Comparison of ENCODE assay signal across 19 mouse cellular contexts in the genomic region with DNA sequence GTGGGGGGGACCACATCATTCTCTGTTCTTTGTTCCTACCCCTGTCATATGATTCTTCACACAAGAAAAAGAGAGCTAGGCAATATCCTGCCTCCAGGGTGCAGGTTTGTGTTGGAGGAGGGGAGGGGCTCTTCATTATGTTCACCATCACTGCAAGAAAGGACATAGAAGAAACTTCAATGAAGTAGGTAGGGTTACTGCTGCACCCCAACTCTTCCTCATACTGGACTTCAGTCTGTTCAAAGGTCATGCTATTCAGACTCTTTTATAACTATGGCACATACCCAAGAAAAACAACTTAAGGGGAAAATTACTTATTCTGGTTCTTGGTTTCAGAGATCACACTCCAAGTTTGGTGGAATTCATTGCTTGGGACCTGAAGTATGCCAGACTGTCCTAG.
"Had no signal": no experiment of that assay in that cellular context is flagged by ENCODE, and none has a peak within 500 bp of the region (broad histone marks: within the 10 kb centered on the region; RNA-seq: fewer than 3 reads in every experiment).

No protein-coding gene starts in this region.

- H3K27me3 ChIP-seq: lung, embryonic 15.5 days; megakaryocyte, embryonic 14.5 days; midbrain, embryonic 13.5 days; midbrain, embryonic 15.5 days; neural tube, embryonic 12.5 days had no signal

- H3K9me3 ChIP-seq: lung, embryonic 15.5 days; megakaryocyte, embryonic 14.5 days; midbrain, embryonic 13.5 days; midbrain, embryonic 15.5 days; neural tube, embryonic 12.5 days had no signal

- H3K36me3 ChIP-seq: lung, embryonic 15.5 days; midbrain, embryonic 13.5 days; midbrain, embryonic 15.5 days; neural tube, embryonic 12.5 days had no signal

- H3K27ac ChIP-seq: lung, embryonic 15.5 days; macrophage; midbrain, embryonic 13.5 days; midbrain, embryonic 15.5 days; neural tube, embryonic 12.5 days had no signal

- ATAC-seq: lung, postnatal 0 days; midbrain, embryonic 13.5 days; midbrain, embryonic 15.5 days had no signal

- H3K4me1 ChIP-seq: lung, embryonic 15.5 days; megakaryocyte, embryonic 14.5 days; midbrain, embryonic 13.5 days; midbrain, embryonic 15.5 days; neural tube, embryonic 12.5 days had no signal

- H3K4me2 ChIP-seq: lung, embryonic 15.5 days; midbrain, embryonic 11.5 days; midbrain, embryonic 13.5 days; midbrain, embryonic 15.5 days; neural tube, embryonic 12.5 days had no signal

- H3K9ac ChIP-seq: lung, embryonic 15.5 days; midbrain, embryonic 13.5 days; midbrain, embryonic 15.5 days; neural tube, embryonic 12.5 days had no signal

- H3K4me3 ChIP-seq: lung, embryonic 15.5 days; megakaryocyte, embryonic 14.5 days; midbrain, embryonic 13.5 days; midbrain, embryonic 15.5 days; neural tube, embryonic 12.5 days had no signal

- DNase-seq: lung, adult 2 months; lung, postnatal 14 days; lung, postnatal 36 days; retina, postnatal 1 day; right cerebral cortex, adult 18-20 months; right cerebral cortex, postnatal 25 days; right cerebral cortex, postnatal 4 days; spleen, adult 18-20 months; thymus, adult 18-20 months; thymus, postnatal 14 days; thymus, postnatal 36 days had no signal
